Mouse (Mus musculus): Measurements from ENCODE around the gene Gas2. TPM values are rescaled to one million over a fixed set of nuclear protein-coding genes. Genes with fewer than 3 reads are reported as not detected.

The Gas2 gene
- 10 to 100 TPM in 1 of 26 experiments, 1 to 10 TPM in 21, under 1 TPM in 3, not detected in 1; 0.34 to 18.6 (median 2.6) TPM for total RNA-seq (2018; cell fraction: chromatin; rRNA removed)
- total RNA-seq (2018; cell fraction: cytosol; rRNA removed), result 1 to 10 TPM in 17 of 26 experiments, under 1 TPM in 9; 0.59 to 2.2 (median 1.1) TPM
- total RNA-seq (2018; cell fraction: nucleus; rRNA removed), result 1 to 10 TPM in 24 of 26 experiments, under 1 TPM in 2; 0.58 to 5.3 (median 2.0) TPM
- polyA plus RNA-seq (2018), result 0.86 to 1.8 TPM (median 1.4 TPM) in 3 replicates

DNA sequence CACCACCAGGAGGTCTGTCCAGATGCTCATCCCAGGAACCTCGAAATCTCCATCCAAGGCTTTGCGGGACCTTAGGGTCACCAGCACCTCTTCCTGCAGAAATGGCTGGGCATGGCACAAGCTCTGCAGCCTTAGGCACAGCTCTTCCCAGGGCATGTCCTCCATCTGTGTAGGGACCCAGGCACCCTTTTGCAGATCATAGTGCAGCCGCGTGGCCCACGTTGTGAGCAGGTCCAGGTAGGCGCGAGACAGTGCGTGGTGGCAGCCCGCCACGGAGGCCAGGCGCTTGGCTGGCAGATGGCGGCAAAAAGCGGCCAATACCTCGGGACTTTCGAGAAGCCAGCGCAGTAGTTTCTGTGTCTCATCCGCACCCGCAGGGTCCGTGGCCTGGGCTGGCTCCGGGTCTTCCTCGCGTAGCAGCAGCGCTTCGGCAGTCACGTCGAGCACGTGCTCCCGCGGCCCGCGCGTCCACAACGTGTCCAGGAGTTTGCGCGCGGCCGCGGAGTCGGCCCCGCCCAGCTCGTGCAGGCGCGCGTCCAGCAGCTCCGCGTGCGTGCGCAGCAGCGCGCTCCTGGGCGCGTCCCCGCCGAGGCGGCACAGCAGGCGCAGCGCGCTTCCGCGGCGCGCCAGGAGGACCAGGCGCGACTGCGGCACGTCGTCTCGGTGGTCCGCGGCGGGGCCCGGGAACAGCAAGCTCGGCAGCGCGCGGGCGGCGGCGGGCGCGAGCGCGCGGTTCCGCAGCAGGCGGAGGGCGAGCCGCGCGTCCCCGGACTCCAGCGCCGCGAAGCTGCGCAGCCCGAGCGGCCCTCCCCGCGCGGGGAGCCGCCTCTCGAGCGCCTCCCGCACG lies at the start of gene Gas2:
TSS of gene Gas2 (plus strand) at position 766 of the 847 bp plus-strand sequence.
- 6% methylated on average over 70 of the region's 105 CpGs for WGBS (ENCODE audit: missing documents)
- no peaks in the 10 kb centered on the region; the same call in 1 of the 2 replicates for H3K79me2 ChIP-seq (ENCODE audit: inconsistent target)

DNA sequence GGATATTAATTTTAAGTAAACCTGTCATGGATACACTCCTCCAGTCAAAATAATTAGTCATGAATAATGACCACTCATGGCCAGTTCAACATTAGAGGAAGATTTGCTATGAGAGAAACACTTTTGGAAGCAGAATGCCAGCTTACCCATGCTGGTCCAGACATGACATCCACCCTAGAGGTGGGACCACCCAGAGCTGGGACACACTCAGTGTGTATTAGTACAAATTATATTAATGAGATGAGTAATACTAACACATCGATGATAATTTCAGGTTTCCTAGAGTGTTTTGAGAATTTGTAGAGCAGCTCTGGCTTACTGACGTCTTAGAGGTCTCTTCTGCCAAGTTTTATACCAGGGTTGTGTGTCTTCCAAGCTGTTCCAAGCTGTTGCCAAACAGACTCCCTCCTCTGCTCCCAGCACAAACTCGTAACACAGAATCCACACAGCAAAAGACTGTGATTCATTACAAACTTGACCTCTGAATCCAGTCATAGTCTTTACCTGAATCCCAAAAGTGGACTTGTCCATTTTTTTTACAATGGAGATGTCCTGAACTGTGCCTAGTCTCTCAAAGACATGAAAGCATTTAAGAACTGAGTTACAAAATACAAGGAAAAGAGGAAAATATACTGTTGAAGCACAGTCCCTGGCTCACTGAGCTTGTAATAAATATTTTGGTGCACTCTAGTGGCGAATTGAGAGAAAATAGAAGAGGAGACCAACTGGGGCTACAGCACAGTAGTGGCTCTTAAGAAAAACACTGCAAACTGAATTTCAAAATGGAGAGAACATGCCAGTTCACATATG lies 46.1 kb upstream of the Gas2 start:
- Histone ChIP-seq H3K79me2 (ENCODE audit: inconsistent target) (no peaks in the 10 kb centered on the region), H3K27ac (no peak overlapping the region), H3K4me3 (ENCODE audit: inconsistent target) (no peak overlapping the region), H3K36me3 (ENCODE audit: inconsistent target) (no peaks in the 10 kb centered on the region)
- WGBS (ENCODE audit: missing documents), result 60% methylated on average over 4 of the region's 4 CpGs

More for the DNA sequence above, at the start of gene Gas2:
- Histone ChIP-seq H3K36me3 (ENCODE audit: inconsistent target) (no peaks in the 10 kb centered on the region), H3K27ac (no peak within 1 kb of the TSS), H3K4me3 (ENCODE audit: inconsistent target) (peak within 1 kb of the TSS; percentile 59)

DNA sequence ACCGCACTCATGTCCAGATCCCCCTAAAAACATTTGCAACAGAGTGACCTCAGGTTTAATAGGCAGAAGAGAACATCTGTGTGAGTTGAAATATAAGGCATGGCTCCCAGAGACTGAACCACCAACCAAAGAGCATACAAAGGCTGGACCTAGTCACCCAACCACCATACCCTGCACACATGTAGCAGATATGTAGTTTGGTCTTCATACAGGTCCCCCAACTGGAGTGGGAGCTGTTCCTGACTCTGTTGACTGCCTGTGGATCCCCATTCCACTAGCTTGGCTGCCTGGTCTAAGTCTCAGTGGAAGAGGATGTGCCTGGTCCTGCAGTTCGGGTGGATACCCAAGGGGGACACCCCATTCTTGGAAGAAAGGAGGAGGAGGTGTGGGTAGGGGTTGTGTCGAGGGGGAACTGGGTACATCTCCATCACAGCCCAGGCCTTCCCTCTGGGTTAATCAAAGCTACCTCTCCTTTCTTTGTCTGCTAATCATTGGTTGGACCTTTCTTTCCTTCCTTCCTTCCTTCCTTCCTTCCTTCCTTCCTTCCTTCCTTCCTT lies 45.5 kb upstream of the Gas2 start:
- Histone ChIP-seq H3K4me3 (ENCODE audit: inconsistent target) (no peak overlapping the region), H3K27ac (no peak overlapping the region), H3K79me2 (ENCODE audit: inconsistent target) (no peaks in the 10 kb centered on the region), H3K36me3 (ENCODE audit: inconsistent target) (no peaks in the 10 kb centered on the region)
- 56% methylated on average over 3 of the region's 3 CpGs for WGBS (ENCODE audit: missing documents)

DNA sequence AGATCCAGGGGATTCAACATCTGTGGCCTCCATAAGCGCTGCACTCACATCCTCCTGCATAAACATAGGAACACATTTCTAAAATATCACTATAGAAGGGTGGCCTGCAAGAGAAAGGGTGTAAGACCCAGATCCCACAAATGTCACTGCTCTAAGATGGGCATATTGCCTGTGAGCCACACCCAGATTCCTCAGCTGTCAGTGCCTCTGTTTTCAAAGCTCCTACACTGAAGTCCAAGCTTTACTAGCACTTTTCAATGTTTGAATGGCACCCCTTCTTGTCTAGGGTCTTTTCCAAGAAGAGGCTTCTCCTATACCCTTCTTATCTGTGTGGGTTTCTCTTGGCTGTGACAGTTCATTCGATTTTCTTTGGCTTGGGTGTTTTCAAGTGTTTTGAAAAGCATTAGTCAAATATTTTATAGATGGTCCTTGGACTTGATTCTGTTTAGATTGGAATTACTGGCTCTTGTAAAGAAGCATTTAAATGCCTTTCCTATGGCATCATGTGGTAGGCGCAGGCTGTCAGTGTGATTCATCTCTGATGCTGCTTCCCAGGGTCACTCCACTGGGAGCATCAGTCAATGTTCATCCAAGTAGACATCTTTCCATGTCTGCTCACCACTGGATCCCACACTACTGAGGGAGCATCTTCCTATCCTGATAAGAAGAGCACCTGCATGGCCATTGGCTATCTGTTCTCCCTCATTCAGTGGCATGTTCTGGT lies 43.4 kb upstream of the Gas2 start:
- Histone ChIP-seq H3K36me3 (ENCODE audit: inconsistent target) (no peaks in the 10 kb centered on the region), H3K4me3 (ENCODE audit: inconsistent target) (no peak overlapping the region), H3K27ac (no peak overlapping the region), H3K79me2 (ENCODE audit: inconsistent target) (no peaks in the 10 kb centered on the region)
- WGBS (ENCODE audit: missing documents), result 69% methylated on average over 3 of the region's 3 CpGs

DNA sequence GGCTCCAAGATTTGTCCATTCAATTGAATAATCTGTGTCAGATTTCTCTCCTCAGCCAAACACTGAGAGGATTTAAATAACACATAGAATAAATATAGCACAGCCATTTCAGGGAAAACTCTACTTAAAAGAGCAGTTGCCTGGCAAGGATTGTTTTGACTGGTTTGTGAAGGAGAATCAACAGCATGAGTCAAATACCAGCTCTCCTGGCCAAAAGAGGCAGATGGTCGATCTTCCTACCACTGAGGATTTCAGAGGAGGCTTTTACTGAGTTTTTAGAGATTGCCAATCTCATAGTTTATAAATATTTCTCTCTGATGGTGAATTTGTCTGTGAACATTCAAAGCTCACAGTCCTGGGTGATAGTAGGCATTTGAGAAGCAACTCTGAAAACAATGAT lies 41.9 kb upstream of the Gas2 start:
- WGBS (ENCODE audit: missing documents), result 55% methylated on average over 1 of the region's 1 CpGs
- Histone ChIP-seq H3K79me2 (ENCODE audit: inconsistent target) (no peaks in the 10 kb centered on the region), H3K27ac (no peak overlapping the region), H3K36me3 (ENCODE audit: inconsistent target) (no peaks in the 10 kb centered on the region), H3K4me3 (ENCODE audit: inconsistent target) (no peak overlapping the region)

DNA sequence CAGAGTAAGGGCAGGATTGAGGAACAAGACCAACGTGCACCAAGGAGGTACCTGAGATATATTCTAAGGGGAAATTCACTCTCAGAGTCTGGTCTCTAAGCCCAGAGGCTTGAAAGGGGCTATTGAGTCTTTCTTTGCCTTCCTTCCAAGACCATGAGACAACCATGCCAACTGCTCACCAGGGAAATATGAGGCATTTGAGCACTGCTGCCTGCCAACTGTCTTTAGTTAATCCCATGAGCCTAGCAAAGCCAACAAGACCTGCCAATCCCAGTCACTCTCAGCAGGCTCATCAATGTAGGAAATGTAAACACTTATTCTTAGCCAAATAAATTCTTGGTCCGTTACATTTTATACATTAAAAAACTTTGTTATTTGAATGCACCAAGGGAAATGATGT lies 40.3 kb upstream of the Gas2 start:
- Histone ChIP-seq H3K79me2 (ENCODE audit: inconsistent target) (no peaks in the 10 kb centered on the region), H3K4me3 (ENCODE audit: inconsistent target) (no peak overlapping the region), H3K36me3 (ENCODE audit: inconsistent target) (no peaks in the 10 kb centered on the region), H3K27ac (no peak overlapping the region)
- 36% methylated on average over 2 of the region's 2 CpGs for WGBS (ENCODE audit: missing documents)

DNA sequence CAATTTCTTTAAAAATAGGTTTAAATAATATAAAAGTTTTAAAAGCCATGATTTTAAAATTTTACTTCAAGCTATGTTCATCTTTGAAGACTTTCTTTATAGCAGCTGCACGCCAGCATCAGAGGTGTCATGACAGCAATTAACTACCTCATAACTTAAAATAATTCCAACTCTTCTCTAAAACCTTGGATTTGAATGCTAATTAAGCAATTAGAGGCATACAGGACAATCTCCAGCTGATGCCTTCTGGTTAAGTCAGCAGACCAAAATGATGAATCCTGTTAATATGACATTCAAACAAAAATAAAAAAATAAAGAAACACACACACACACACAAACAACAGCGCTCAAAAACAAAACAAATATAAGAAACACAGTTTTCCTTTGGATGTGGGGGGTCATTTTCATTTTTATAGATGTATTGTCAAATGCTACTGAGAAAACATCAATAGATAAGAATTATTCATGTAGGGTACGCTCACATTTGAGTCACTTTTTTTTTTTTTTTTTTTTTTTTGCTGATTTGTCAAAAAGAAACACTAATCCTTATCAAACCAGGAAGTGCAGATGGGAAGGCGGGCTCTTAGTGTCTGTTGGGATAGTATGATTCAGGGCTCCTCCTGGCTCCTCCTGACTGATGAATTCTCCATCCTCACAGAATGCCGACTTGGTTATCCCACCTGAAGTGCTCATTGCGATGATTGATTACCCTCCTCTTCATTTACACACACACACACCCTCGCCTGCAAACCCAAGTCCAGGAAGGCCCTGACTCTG lies 38.1 kb upstream of the Gas2 start:
- 81% methylated on average over 6 of the region's 7 CpGs for WGBS (ENCODE audit: missing documents)
- Histone ChIP-seq H3K4me3 (ENCODE audit: inconsistent target) (no peak overlapping the region), H3K27ac (no peak overlapping the region), H3K79me2 (ENCODE audit: inconsistent target) (no peaks in the 10 kb centered on the region), H3K36me3 (ENCODE audit: inconsistent target) (no peaks in the 10 kb centered on the region)

DNA sequence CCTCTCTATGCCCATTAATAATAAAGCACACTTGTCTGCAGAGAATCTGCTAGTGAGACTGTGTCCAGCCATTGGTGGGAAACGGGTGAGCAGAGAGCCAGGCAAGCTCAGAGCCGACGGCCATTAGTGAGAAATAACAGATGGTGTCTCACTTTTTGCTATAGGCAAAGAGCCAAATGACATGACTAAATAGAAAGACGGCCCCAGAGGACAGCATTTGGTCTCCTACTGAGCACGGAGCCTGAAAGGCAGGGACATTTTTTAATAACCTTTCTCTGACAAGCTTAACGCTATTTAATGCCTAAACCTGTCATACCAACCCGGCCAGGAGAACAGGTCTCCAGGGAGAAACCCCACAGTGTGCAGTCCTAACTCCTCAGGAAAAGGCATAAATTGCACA lies 29.9 kb upstream of the Gas2 start:
- WGBS (ENCODE audit: missing documents), result 87% methylated on average over 7 of the region's 7 CpGs
- Histone ChIP-seq H3K27ac (no peak overlapping the region), H3K4me3 (ENCODE audit: inconsistent target) (no peak overlapping the region), H3K79me2 (ENCODE audit: inconsistent target) (no peaks in the 10 kb centered on the region), H3K36me3 (ENCODE audit: inconsistent target) (no peaks in the 10 kb centered on the region)

DNA sequence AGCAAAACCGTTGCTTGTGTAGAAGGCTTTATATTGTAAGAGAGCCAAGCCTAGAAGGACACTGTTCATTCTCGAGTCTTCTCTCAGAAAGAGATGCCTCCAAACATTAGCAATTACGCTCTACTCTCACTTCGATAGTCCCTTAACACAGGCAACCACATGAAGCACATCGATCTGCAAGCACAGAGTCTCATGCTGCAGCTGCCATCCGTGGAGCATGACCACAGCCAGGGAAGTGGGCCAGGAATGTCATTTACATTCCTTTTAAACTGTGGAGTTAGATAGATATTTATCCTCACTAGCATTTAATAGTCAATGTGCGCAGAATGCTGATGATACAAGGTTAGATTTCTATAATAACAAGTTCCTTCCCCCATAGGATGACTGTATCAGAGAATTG lies 21.3 kb upstream of the Gas2 start:
- no peak overlapping the region for H3K4me3 ChIP-seq (ENCODE audit: inconsistent target)
- H3K79me2 ChIP-seq (ENCODE audit: inconsistent target), result no peaks in the 10 kb centered on the region
- WGBS (ENCODE audit: missing documents), result 87% methylated on average over 7 of the region's 7 CpGs
- H3K27ac ChIP-seq, result no peak overlapping the region
- no peaks in the 10 kb centered on the region for H3K36me3 ChIP-seq (ENCODE audit: inconsistent target)

DNA sequence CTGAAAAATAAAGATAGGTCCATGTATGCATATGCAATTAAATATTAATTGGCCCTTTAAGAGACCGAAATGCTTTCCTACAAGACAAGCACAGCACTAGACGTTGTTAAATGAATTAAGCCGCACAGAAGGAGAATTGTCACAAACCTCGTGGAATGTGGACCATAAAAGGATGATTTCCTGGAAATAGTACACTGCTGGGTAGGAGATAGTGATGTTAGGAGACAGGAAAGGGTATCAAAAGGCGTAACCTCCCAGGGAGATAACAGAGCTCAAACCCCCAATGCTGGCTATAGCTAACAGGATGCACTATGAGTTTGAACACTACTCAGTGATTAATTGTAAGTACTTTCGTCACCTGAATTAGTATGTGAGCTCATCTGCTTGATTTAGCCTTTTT lies 10.9 kb upstream of the Gas2 start:
- Histone ChIP-seq H3K36me3 (ENCODE audit: inconsistent target) (no peaks in the 10 kb centered on the region), H3K79me2 (ENCODE audit: inconsistent target) (no peaks in the 10 kb centered on the region), H3K4me3 (ENCODE audit: inconsistent target) (no peak overlapping the region), H3K27ac (no peak overlapping the region)
- 92% methylated on average over 6 of the region's 6 CpGs for WGBS (ENCODE audit: missing documents)

DNA sequence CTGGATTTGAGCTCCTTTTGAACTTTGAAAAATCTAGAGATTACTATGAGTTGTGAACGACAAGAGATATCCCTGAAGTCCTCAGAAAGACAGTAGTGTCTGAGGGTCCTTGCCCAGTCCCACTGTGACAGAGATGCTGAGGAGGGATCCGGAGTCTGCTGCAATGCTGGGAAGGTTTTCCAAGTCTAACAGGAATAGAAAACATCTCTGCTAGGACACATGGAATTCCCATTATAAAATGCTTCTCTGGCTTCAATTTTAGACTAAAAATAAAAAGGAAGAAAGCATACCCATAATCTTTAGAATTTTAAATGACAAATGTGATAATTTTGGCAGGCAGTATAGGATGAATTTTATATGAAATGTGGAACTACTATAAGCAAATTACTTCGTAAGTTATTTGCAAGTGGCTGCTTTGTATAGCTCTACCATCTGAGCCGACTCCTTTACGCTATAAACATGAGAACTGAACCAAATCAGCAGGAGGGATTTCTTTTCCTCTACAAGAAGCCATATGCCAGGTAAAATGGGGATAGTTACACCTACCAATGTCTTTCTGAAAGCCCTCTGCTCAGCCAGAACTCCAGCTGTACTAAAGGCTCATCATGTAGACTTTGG lies 9.8 kb upstream of the Gas2 start:
- Histone ChIP-seq H3K79me2 (ENCODE audit: inconsistent target) (no peaks in the 10 kb centered on the region), H3K27ac (no peak overlapping the region), H3K36me3 (ENCODE audit: inconsistent target) (no peaks in the 10 kb centered on the region), H3K4me3 (ENCODE audit: inconsistent target) (no peak overlapping the region)
- 91% methylated on average over 5 of the region's 5 CpGs for WGBS (ENCODE audit: missing documents)

DNA sequence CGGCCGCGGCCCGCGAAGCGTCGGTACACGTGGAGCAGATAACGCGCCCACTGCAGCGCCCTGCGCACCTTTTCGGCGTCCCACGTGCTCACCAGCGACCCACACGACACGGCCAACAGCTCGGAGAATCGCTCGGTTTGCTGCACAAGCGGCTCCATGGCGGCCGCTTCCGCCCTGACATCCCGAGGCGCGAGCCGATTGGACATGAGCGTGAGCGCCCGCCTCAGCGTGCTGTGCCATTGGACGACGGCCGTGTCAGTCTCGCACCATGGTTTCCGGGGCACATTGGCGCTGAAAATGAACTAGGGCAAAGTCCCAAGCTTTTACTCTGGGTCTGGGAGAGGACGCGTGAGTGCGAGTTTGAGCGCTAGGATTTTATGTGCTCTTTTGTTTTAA lies 280 bp downstream of the Gas2 start, which contains the start of gene Fancf:
TSS of gene Fancf (minus strand) at position 171 of the 396 bp plus-strand sequence.
- WGBS (ENCODE audit: missing documents), result under 1% methylated on average over 43 of the region's 43 CpGs
- no peaks in the 10 kb centered on the region for H3K36me3 ChIP-seq (ENCODE audit: inconsistent target)
- H3K27ac ChIP-seq, result no peak within 1 kb of the TSS
- peak within 1 kb of the TSS; percentile 59 for H3K4me3 ChIP-seq (ENCODE audit: inconsistent target)
- H3K79me2 ChIP-seq (ENCODE audit: inconsistent target), result no peaks in the 10 kb centered on the region; the same call in 1 of the 2 replicates

DNA sequence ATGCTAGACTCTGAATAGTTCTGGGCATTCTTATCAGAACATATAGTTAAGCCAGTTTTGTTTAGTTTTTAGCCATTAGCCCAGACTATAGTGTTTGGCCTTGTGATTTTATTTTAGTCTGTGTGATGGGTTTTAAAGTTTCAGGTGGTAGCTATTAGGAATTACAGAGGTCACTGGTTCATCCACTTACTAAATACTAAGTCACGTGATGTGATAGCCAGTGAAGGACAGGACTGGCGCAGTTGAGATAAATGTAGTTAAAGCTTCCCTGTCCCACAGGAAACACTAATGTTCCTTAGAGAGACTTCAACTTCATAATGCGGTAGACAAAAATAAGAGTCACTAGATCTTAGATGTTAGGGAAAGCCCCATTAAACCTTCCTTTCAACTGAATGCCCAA lies 1.0 kb downstream of the Gas2 start:
- WGBS (ENCODE audit: missing documents), result 90% methylated on average over 3 of the region's 3 CpGs
- no peaks in the 10 kb centered on the region; the same call in 1 of the 2 replicates for H3K79me2 ChIP-seq (ENCODE audit: inconsistent target)
- no peaks in the 10 kb centered on the region for H3K36me3 ChIP-seq (ENCODE audit: inconsistent target)
- no peak overlapping the region for H3K27ac ChIP-seq
- H3K4me3 ChIP-seq (ENCODE audit: inconsistent target), result peak overlapping the region; percentile 59

Measured in macrophage (primary cell).